Mouse (Mus musculus): ENCODE data around the gene Zbtb49. TPM values are rescaled to one million over a fixed set of nuclear protein-coding genes. Genes with fewer than 3 reads are reported as not detected.

Zbtb49 gene
- 1 to 10 TPM; 6.3 to 6.8 TPM for total RNA-seq (2021)
- long read RNA-seq, experiment 1, partial matches to known transcripts: 0 of 7 reads
- long read RNA-seq, experiment 1, other reads (novel, unspliced or antisense): 4 of 7 reads
- long read RNA-seq, experiment 2, partial matches to known transcripts: 0 of 3 reads
- long read RNA-seq, experiment 2, other reads (novel, unspliced or antisense): 2 of 3 reads

- DNase-seq (ENCODE audit: low spot score in 2 of 2): peak; percentile 93 to 94
Observed at GRCm38 (mm10) chr5:38220328-38220912, at the start of gene Zbtb49, which contains the start of gene Lyar. Gene Zbtb49, minus strand, starts transcription at chr5:38220457. Gene Lyar, plus strand, starts transcription at chr5:38220470.

- DNase-seq (ENCODE audit: low spot score in 2 of 2): peak; percentile 33 to 69
Observed at GRCm38 (mm10) chr5:38260107-38260682, 39.9 kb upstream of the Zbtb49 start, which contains the start of gene Tmem128. Gene Tmem128, plus strand, starts transcription at chr5:38260185.

GRCm38 (mm10) chr5:38259455-38260106, 39.3 kb upstream of the Zbtb49 start:
- DNase-seq (ENCODE audit: low spot score in 2 of 2): no peak

GRCm38 (mm10) chr5:38258773-38259146, 38.5 kb upstream of the Zbtb49 start:
- DNase-seq (ENCODE audit: low spot score in 2 of 2): no peak

- no peak for DNase-seq (ENCODE audit: low spot score in 2 of 2)
Observed at GRCm38 (mm10) chr5:38258034-38258772, 37.9 kb upstream of the Zbtb49 start.

- no peak for DNase-seq (ENCODE audit: low spot score in 2 of 2)
Observed at GRCm38 (mm10) chr5:38256551-38256950, 36.3 kb upstream of the Zbtb49 start.

- DNase-seq (ENCODE audit: low spot score in 2 of 2): no peak
Observed at GRCm38 (mm10) chr5:38255644-38256043, 35.4 kb upstream of the Zbtb49 start.

- DNase-seq (ENCODE audit: low spot score in 2 of 2): no peak
Observed at GRCm38 (mm10) chr5:38255195-38255594, 34.9 kb upstream of the Zbtb49 start.

GRCm38 (mm10) chr5:38241966-38242365, 21.7 kb upstream of the Zbtb49 start:
- no peak for DNase-seq (ENCODE audit: low spot score in 2 of 2)

GRCm38 (mm10) chr5:38241473-38241834, 21.2 kb upstream of the Zbtb49 start:
- DNase-seq (ENCODE audit: low spot score in 2 of 2): no peak

- DNase-seq (ENCODE audit: low spot score in 2 of 2): no peak
Observed at GRCm38 (mm10) chr5:38240727-38241472, 20.6 kb upstream of the Zbtb49 start.

GRCm38 (mm10) chr5:38236627-38237026, 16.4 kb upstream of the Zbtb49 start:
- no peak for DNase-seq (ENCODE audit: low spot score in 2 of 2)

- peak in 1 of 2 experiments; percentile 41 for DNase-seq (ENCODE audit: low spot score in 2 of 2)
Observed at GRCm38 (mm10) chr5:38235422-38235821, 15.2 kb upstream of the Zbtb49 start.

- no peak for DNase-seq (ENCODE audit: low spot score in 2 of 2)
Observed at GRCm38 (mm10) chr5:38219771-38220307, 418 bp downstream of the Zbtb49 start.

- no peak for DNase-seq (ENCODE audit: low spot score in 2 of 2)
Observed at GRCm38 (mm10) chr5:38213009-38213408, 7.2 kb downstream of the Zbtb49 start.

GRCm38 (mm10) chr5:38211691-38212090, 8.6 kb downstream of the Zbtb49 start:
- no peak for DNase-seq (ENCODE audit: low spot score in 2 of 2)

- no peak for DNase-seq (ENCODE audit: low spot score in 2 of 2)
Observed at GRCm38 (mm10) chr5:38208985-38209384, 11.3 kb downstream of the Zbtb49 start.

GRCm38 (mm10) chr5:38205303-38205726, 14.9 kb downstream of the Zbtb49 start:
- DNase-seq (ENCODE audit: low spot score in 2 of 2): no peak

- DNase-seq (ENCODE audit: low spot score in 2 of 2): no peak
Observed at GRCm38 (mm10) chr5:38199686-38200085, 20.6 kb downstream of the Zbtb49 start.

- peak; percentile 63 to 77 for DNase-seq (ENCODE audit: low spot score in 2 of 2)
Observed at GRCm38 (mm10) chr5:38197482-38197823, 22.8 kb downstream of the Zbtb49 start.

Data from gastrocnemius, postnatal 4 days (tissue).